Mouse (Mus musculus) stomach, embryonic 15.5 days (tissue): ENCODE measurements around the gene Acad9. TPM values are rescaled to one million over a fixed set of nuclear protein-coding genes. Genes with fewer than 3 reads are reported as not detected.

Source experiments
- ATAC-seq: fragments of 200-750 bp; cut with Nextera tagmentation; 2 replicates; pipeline ENCODE4 v1.8.0; 2017; ENCODE audit warnings: low read depth, moderate number of reproducible peaks, moderate TSS enrichment; ENCODE audit not compliant: insufficient read depth, low FRiP score
- H3K27ac ChIP-seq: fragments of 300-500 bp; sonication (generic); 2 replicates; pipeline ENCODE4 v1.5.1; 2015; ENCODE audit warnings: mild to moderate bottlenecking, inconsistent platforms
- H3K27me3 ChIP-seq: fragments of 300-500 bp; sonication (generic); replicated peaks from 2 replicates; pipeline ENCODE4 v1.6.1; 2015; ENCODE audit warnings: inconsistent platforms
- H3K36me3 ChIP-seq: fragments of 300-500 bp; sonication (generic); 2 replicates; pipeline ENCODE4 v1.6.1; 2015; ENCODE audit warnings: inconsistent platforms
- H3K4me1 ChIP-seq: fragments of 300-500 bp; sonication (generic); 2 replicates; pipeline ENCODE4 v1.6.1; 2015; ENCODE audit warnings: inconsistent platforms
- H3K4me2 ChIP-seq: fragments of 300-500 bp; sonication (generic); 2 replicates; pipeline ENCODE4 v1.6.1; 2015; ENCODE audit warnings: mild to moderate bottlenecking, inconsistent platforms
- H3K4me3 ChIP-seq: fragments of 300-500 bp; sonication (generic); replicated peaks from 2 replicates; pipeline ENCODE4 v1.5.1; 2015; ENCODE audit warnings: inconsistent platforms
- H3K9ac ChIP-seq: fragments of 300-500 bp; sonication (generic); 2 replicates; pipeline ENCODE4 v1.6.1; 2015; ENCODE audit warnings: inconsistent platforms
- H3K9me3 ChIP-seq: fragments of 300-500 bp; sonication (generic); 2 replicates; pipeline ENCODE4 v1.6.1; 2016; ENCODE audit warnings: inconsistent platforms
- WGBS: fragments of 180-500 bp; shearing (Covaris S2); methylation state at CpG from one replicate; pipeline ENCODE4 v1.1.7; 2015; 5-methylcytosine and 5-hydroxymethylcytosine counted together
- polyA plus RNA-seq: library from polyadenylated mRNA; unstranded; fragments of >200 nt; fragmentation: Nextera tagmentation; extraction: Ambion mirVana; gene quantifications from 2 replicates; pipeline ENCODE4 v1.2.1, GENCODE M21; 2015

The Acad9 gene
- polyA plus RNA-seq = 69.3 and 75.8 TPM in 2 replicates

DNA sequence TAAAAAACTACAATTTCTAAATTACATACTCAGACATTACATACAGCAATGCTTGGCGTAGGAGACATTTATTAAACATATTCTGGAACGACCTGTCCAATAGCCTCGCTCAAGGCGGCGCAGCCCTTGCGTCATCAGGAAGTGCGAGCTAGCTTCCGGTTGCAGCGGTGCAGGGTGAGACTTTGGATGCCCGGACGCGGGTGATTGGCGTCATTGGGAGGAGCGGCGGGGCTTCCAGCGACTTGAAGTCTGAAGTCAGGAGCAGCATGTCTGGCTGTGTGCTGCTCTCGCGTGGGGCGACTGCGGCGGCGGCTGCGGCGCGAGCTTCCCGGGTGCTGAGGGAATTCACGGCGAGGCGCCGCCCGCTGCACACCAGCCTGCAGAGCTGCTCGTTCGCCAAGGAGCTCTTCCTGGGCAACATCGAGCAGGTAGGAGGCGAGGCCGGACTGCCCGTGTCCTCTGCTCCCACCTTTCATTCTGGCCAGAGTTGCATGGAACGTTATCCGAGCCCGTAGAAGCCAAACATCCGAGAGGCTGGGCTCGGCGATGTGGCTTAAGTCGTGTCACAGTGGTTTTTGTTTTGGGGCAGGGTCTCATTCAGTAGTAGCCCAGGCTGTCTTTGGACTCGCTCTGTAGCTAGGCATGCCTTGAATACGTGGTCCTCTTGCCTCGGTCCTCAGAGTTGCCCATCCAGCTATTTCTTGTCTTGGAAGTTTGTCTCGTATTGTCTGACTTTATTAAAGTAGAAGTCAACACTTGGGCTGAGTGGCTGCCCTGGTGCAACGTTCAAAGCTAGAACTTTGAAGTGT is at the start of gene Acad9:
Acad9 (plus strand) TSS at position 137 of the 809 bp plus-strand sequence.
- Histone ChIP-seq H3K27ac (peak within 1 kb of the TSS; percentile 67; the same call in 1 of the 2 replicates), H3K9ac (peak within 1 kb of the TSS; percentile 59), H3K4me2 (peak within 1 kb of the TSS; percentile 74), H3K9me3 (no peaks in the 10 kb centered on the region), H3K4me1 (peaks cover 10% of the 10 kb centered on the region), H3K27me3 (no peaks in the 10 kb centered on the region), H3K4me3 (peak within 1 kb of the TSS; percentile 72), H3K36me3 (0 out of 2 replicates have a peak, but pooled peaks cover 3% of the 10 kb centered on the region)
- WGBS = under 1% methylated on average over 49 of the region's 49 CpGs
- peak; percentile 97 for ATAC-seq

- ATAC-seq = no peak
- Histone ChIP-seq H3K27ac (no peak overlapping the region), H3K36me3 (no peaks in the 10 kb centered on the region), H3K9me3 (no peaks in the 10 kb centered on the region), H3K4me2 (no peak overlapping the region), H3K4me1 (no peaks in the 10 kb centered on the region), H3K9ac (no peak overlapping the region), H3K27me3 (no peaks in the 10 kb centered on the region), H3K4me3 (no peak overlapping the region)
- 80% methylated on average over 6 of the region's 6 CpGs for WGBS
These were observed 40.0 kb upstream of the Acad9 start for GRCm38 (mm10) chr3:36025732-36026131.

- H3K36me3 ChIP-seq = no peaks in the 10 kb centered on the region
- no peaks in the 10 kb centered on the region for H3K9me3 ChIP-seq
- H3K27ac ChIP-seq = no peak overlapping the region
- WGBS = 83% methylated on average over 4 of the region's 4 CpGs
- no peak overlapping the region for H3K4me2 ChIP-seq
- no peaks in the 10 kb centered on the region for H3K4me1 ChIP-seq
- H3K4me3 ChIP-seq = no peak overlapping the region
- H3K27me3 ChIP-seq = no peaks in the 10 kb centered on the region
- H3K9ac ChIP-seq = no peak overlapping the region
- ATAC-seq = no peak
These were observed 35.8 kb upstream of the Acad9 start for GRCm38 (mm10) chr3:36029993-36030392.

DNA sequence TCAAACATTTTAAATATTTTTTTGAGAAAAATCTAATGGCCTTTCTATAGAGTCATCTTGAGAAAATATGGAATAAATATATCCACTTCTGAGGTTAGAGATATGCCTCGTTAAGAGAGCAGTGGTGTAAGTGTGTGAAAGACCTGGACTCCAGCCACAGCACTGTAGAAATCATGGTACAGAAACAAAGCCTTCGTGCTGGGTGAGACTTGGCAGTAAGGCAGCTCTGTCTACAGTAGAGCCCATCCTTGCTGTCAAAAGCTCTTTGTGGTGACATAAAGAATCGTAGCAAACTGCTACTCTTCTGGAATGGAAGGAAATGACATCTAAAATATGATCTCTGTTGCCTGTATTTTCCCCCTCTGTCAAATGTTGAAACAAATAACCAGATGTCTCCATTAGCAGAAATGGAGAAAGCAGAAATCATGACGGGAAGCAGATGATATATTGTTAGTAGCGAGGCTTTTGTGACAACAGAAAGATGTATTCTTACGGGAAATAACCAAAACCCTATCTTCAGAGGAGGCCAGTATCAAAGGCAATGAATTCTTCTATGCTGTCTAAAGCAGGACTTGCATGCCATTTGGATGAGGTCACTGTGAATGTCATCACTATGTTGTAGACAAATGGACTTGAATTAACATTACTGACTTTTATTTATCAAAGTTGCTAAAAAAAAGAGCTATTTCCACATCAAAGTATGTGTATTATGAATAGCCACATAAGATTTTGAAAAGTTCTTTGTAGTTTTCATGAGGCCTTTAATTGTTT is 33.9 kb upstream of the Acad9 start:
- no peaks in the 10 kb centered on the region for H3K4me1 ChIP-seq
- H3K9me3 ChIP-seq = no peaks in the 10 kb centered on the region
- no peak for ATAC-seq
- H3K4me3 ChIP-seq = no peak overlapping the region
- H3K9ac ChIP-seq = no peak overlapping the region
- H3K27me3 ChIP-seq = no peaks in the 10 kb centered on the region
- H3K4me2 ChIP-seq = no peak overlapping the region
- no peak overlapping the region for H3K27ac ChIP-seq
- 35% methylated on average over 6 of the region's 6 CpGs for WGBS
- H3K36me3 ChIP-seq = no peaks in the 10 kb centered on the region

GRCm38 (mm10) chr3:36044520-36044919 is 21.3 kb upstream of the Acad9 start:
- H3K36me3 ChIP-seq = no peaks in the 10 kb centered on the region
- H3K4me1 ChIP-seq = no peaks in the 10 kb centered on the region
- H3K9me3 ChIP-seq = no peaks in the 10 kb centered on the region
- no peak overlapping the region for H3K27ac ChIP-seq
- H3K4me3 ChIP-seq = no peak overlapping the region
- no peak for ATAC-seq
- no peaks in the 10 kb centered on the region for H3K27me3 ChIP-seq
- H3K4me2 ChIP-seq = no peak overlapping the region
- H3K9ac ChIP-seq = no peak overlapping the region

DNA sequence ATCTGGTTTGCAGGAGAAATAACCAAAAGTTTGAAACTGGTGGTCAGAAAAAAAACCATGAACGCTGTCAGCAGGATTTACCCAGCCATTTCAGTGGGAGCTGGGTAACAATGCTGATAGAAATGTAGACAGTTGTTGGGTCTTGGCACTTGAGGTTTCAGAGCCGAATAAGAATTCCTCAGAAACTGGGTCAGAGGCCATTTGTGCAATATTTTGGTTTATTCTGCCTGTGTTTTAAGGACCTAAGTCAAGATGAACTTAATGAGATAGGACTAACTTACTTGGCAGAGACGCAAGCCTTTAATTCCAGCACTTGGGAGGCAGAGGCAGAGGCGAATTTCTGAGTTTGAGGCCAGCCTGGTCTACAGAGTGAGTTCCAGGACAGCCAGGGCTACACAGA is 20.7 kb upstream of the Acad9 start:
- H3K4me3 ChIP-seq = no peak overlapping the region
- no peak overlapping the region for H3K4me2 ChIP-seq
- no peak overlapping the region for H3K9ac ChIP-seq
- ATAC-seq = no peak
- H3K27ac ChIP-seq = no peak overlapping the region
- no peaks in the 10 kb centered on the region for H3K27me3 ChIP-seq
- H3K9me3 ChIP-seq = no peaks in the 10 kb centered on the region
- WGBS = 77% methylated on average over 4 of the region's 4 CpGs
- H3K36me3 ChIP-seq = no peaks in the 10 kb centered on the region
- no peaks in the 10 kb centered on the region for H3K4me1 ChIP-seq

GRCm38 (mm10) chr3:36049106-36049505 is 16.7 kb upstream of the Acad9 start:
- no peak for ATAC-seq

GRCm38 (mm10) chr3:36053447-36053846 is 12.3 kb upstream of the Acad9 start, which contains the start of gene Ccdc144b:
Gene Ccdc144b (minus strand): TSS chr3:36053547.
- WGBS = 93% methylated on average over 6 of the region's 6 CpGs
- Histone ChIP-seq H3K9me3 (no peaks in the 10 kb centered on the region), H3K9ac (no peak within 1 kb of the TSS), H3K4me3 (no peak within 1 kb of the TSS), H3K36me3 (no peaks in the 10 kb centered on the region), H3K27me3 (no peaks in the 10 kb centered on the region), H3K4me1 (no peaks in the 10 kb centered on the region), H3K4me2 (no peak within 1 kb of the TSS), H3K27ac (no peak within 1 kb of the TSS)
- no peak for ATAC-seq

More at GRCm38 (mm10) chr3:36049106-36049505, 16.7 kb upstream of the Acad9 start:
- Histone ChIP-seq H3K27me3 (no peaks in the 10 kb centered on the region), H3K27ac (no peak overlapping the region), H3K9me3 (no peaks in the 10 kb centered on the region), H3K9ac (no peak overlapping the region), H3K4me3 (no peak overlapping the region), H3K4me2 (no peak overlapping the region), H3K4me1 (no peaks in the 10 kb centered on the region), H3K36me3 (no peaks in the 10 kb centered on the region)
- 69% methylated on average over 1 of the region's 1 CpGs for WGBS

- no peak overlapping the region for H3K9ac ChIP-seq
- H3K27me3 ChIP-seq = no peaks in the 10 kb centered on the region
- H3K4me2 ChIP-seq = no peak overlapping the region; the same call in 1 of the 2 replicates
- ATAC-seq = no peak
- H3K36me3 ChIP-seq = no peaks in the 10 kb centered on the region
- no peaks in the 10 kb centered on the region for H3K9me3 ChIP-seq
- WGBS = 30% methylated on average over 8 of the region's 8 CpGs
- H3K4me1 ChIP-seq = no peaks in the 10 kb centered on the region
- no peak overlapping the region for H3K4me3 ChIP-seq
- no peak overlapping the region for H3K27ac ChIP-seq
These were observed 5.5 kb upstream of the Acad9 start for GRCm38 (mm10) chr3:36060096-36060850.

DNA sequence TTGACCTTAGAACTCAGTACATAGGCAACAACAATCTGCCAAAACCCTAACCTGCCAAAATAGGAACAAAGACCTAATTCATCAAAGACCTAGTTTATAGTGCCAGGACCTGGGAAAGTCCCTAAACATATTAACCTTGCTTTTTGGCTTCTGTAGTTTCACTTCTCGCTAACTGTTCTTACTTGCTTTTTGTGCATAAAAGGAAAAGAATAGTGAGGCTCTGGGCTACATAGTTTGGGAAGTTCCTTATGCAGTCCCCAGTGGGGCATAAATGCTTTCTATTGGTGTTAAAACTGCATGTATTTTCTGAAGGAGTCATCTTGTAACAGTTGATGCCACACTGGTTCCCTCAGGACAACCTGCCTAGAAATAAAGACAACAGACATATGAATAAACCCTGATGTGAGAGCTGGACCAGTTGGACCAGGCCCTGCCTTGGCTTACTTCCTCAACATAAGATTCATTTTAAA is 1.2 kb upstream of the Acad9 start:
- Histone ChIP-seq H3K27me3 (no peaks in the 10 kb centered on the region), H3K4me3 (no peak overlapping the region), H3K9me3 (no peaks in the 10 kb centered on the region), H3K4me1 (peaks cover 10% of the 10 kb centered on the region), H3K27ac (no peak overlapping the region), H3K4me2 (no peak overlapping the region), H3K9ac (no peak overlapping the region), H3K36me3 (no peaks in the 10 kb centered on the region)
- no peak for ATAC-seq
- WGBS = 90% methylated on average over 1 of the region's 1 CpGs

DNA sequence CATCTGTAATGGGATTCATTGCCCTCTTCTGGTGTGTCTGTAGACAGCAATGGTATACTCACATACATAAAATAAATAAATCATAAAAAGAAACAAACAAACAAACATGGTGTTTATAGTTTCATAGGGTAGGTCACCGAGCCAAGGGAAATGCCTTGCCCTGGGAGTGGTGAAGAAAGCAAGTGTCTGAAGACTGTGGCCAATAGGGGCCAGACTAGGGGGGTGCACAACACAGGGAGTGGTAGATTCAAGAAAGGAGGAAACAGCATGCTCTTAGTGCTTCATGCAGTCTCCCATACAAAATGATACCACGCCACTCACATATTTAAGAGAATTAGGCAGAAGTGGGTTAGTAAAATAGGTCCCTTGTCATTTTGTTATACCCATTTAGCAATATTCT is 613 bp upstream of the Acad9 start:
- H3K36me3 ChIP-seq = no peaks in the 10 kb centered on the region
- WGBS = 95% methylated on average over 2 of the region's 2 CpGs
- H3K27me3 ChIP-seq = no peaks in the 10 kb centered on the region
- peak overlapping the region; percentile 72; the same call in 1 of the 2 replicates for H3K4me3 ChIP-seq
- H3K4me1 ChIP-seq = peaks cover 10% of the 10 kb centered on the region
- H3K9me3 ChIP-seq = no peaks in the 10 kb centered on the region
- no peak overlapping the region for H3K27ac ChIP-seq
- H3K9ac ChIP-seq = no peak overlapping the region
- no peak for ATAC-seq
- H3K4me2 ChIP-seq = peak overlapping the region; percentile 74
